Mouse (Mus musculus) limb, embryonic 14.5 days (tissue): ENCODE data around the gene Mpo. TPM values are rescaled to one million over a fixed set of nuclear protein-coding genes. Genes with fewer than 3 reads are reported as not detected.

Experiments used
- ATAC-seq: fragments of 200-750 bp; cut with Nextera tagmentation; 2 replicates; pipeline ENCODE4 v1.8.0; 2017; ENCODE audit warnings: low read depth, moderate number of reproducible peaks, moderate TSS enrichment; ENCODE audit not compliant: low FRiP score
- DNase-seq: peaks from one replicate; pipeline ENCODE4 v3.0.0-alpha.2; 2015; ENCODE audit warnings: low spot score
- H3K27ac ChIP-seq: fragments of 300-500 bp; sonication (generic); replicated peaks from 2 replicates; pipeline ENCODE4 v1.5.1; 2014; ENCODE audit warnings: low read depth, mild to moderate bottlenecking, low read length, moderate library complexity, mixed read lengths
- H3K27me3 ChIP-seq: fragments of 300-500 bp; sonication (generic); 2 replicates; pipeline ENCODE4 v1.6.1; 2014; ENCODE audit warnings: low read length, mixed read lengths; ENCODE audit not compliant: control insufficient read depth, insufficient read depth
- H3K36me3 ChIP-seq: fragments of 300-500 bp; sonication (generic); 2 replicates; pipeline ENCODE4 v1.6.1; 2014; ENCODE audit warnings: mild to moderate bottlenecking, low read length, moderate library complexity, mixed read lengths; ENCODE audit not compliant: control insufficient read depth, insufficient read depth
- H3K4me1 ChIP-seq: fragments of 300-500 bp; sonication (generic); 2 replicates; pipeline ENCODE4 v1.6.1; 2014; ENCODE audit warnings: antibody characterized with exemption, low read length, mixed read lengths; ENCODE audit not compliant: control insufficient read depth, insufficient read depth
- H3K4me2 ChIP-seq: fragments of 300-500 bp; sonication (generic); replicated peaks from 2 replicates; pipeline ENCODE4 v1.6.1; 2014; ENCODE audit warnings: low read depth, mild to moderate bottlenecking, low read length, moderate library complexity; ENCODE audit not compliant: severe bottlenecking
- H3K4me3 ChIP-seq: fragments of 300-500 bp; sonication (generic); replicated peaks from 2 replicates; pipeline ENCODE4 v1.5.1; 2014; ENCODE audit warnings: low read length
- H3K9ac ChIP-seq: fragments of 300-500 bp; sonication (generic); 2 replicates; pipeline ENCODE4 v1.6.1; 2014; ENCODE audit warnings: mild to moderate bottlenecking, low read depth, low read length, moderate library complexity; ENCODE audit not compliant: severe bottlenecking
- H3K9me3 ChIP-seq: fragments of 300-500 bp; sonication (generic); 2 replicates; pipeline ENCODE4 v1.6.1; 2016; ENCODE audit warnings: low read length; ENCODE audit not compliant: control insufficient read depth
- POLR2A ChIP-seq: fragments of 200-500 bp; IDR thresholded peaks from 2 replicates; pipeline ENCODE4 v1.8.0; 2012; ENCODE audit warnings: inconsistent platforms, mild to moderate bottlenecking, moderate library complexity, borderline replicate concordance; ENCODE audit not compliant: insufficient read depth, insufficient read length; ENCODE audit errors: extremely low read depth
- WGBS: fragments of 180-500 bp; shearing (Covaris S2); extraction: QIAGEN DNeasy Blood & Tissue Kit; methylation state at CpG from one replicate; pipeline ENCODE4 v1.1.7; 2014; 5-methylcytosine and 5-hydroxymethylcytosine counted together
- microRNA counts: library from miRNA; unstranded; fragments of <30 nt; microRNA quantifications from one replicate; lab custom pipeline; 2016
- microRNA-seq: library from miRNA; unstranded; fragments of <30 nt; microRNA quantifications from one replicate; pipeline ENCODE4, GENCODE M21; 2016
- polyA plus RNA-seq, 2 experiments: library from polyadenylated mRNA; depleted of rRNA in 1 of 2; stranded (reverse) in 1 of 2; unstranded in 1 of 2; fragments of >200 nt; fragmentation: Nextera tagmentation in 1 of 2; extraction: Ambion mirVana in 1 of 2; gene quantifications; 2 replicates each; pipeline versions ENCODE4 v1.2.1 to v1.2.3; 2012 to 2014

Mpo gene
- polyA plus RNA-seq, 2 experiments = 1.1 to 1.7 TPM

GRCm38 (mm10) chr11:87852690-87853596 is 59.6 kb downstream of the Mpo start, which contains the start of gene Mks1:
Gene Mks1, plus strand, starts transcription at chr11:87853215.
- DNase-seq = peak; percentile 96
- Histone ChIP-seq H3K4me3 (peak within 1 kb of the TSS; percentile 63), H3K4me2 (peak within 1 kb of the TSS; percentile 70), H3K9me3 (no peaks in the 10 kb centered on the region), H3K9ac (peak within 1 kb of the TSS; percentile 62), H3K27ac (peak within 1 kb of the TSS; percentile 38), H3K4me1 (peaks cover 7% of the 10 kb centered on the region), H3K36me3 (peaks cover 15% of the 10 kb centered on the region), H3K27me3 (no peaks in the 10 kb centered on the region)
- peak; percentile 96 for ATAC-seq
- WGBS = 6% methylated on average over 40 of the region's 40 CpGs
- peak; percentile 52; the same call in 1 of the 2 replicates for TF ChIP-seq POLR2A

- no peak for TF ChIP-seq POLR2A
- Histone ChIP-seq H3K9me3 (no peaks in the 10 kb centered on the region), H3K27me3 (no peaks in the 10 kb centered on the region), H3K4me3 (peak overlapping the region; percentile 63), H3K4me2 (peak overlapping the region; percentile 70), H3K9ac (peak overlapping the region; percentile 62), H3K36me3 (peaks cover 21% of the 10 kb centered on the region), H3K27ac (peak overlapping the region; percentile 38), H3K4me1 (peaks cover 7% of the 10 kb centered on the region)
- ATAC-seq (no peak), DNase-seq (no peak)
- WGBS = 39% methylated on average over 8 of the region's 8 CpGs
Observed at GRCm38 (mm10) chr11:87853597-87853954, 60.2 kb downstream of the Mpo start.

MicroRNA genes within 50 kb of the gene (microRNA counts, 519-probe panel; counts per million panel counts)
- 3,588 counts per million, percentile 73 among the panel's probes with 10 or more counts for microRNA mmu-miR-142-3p (lab: Ali Mortazavi, UCI)
- microRNA mmu-miR-142-5p (lab: Ali Mortazavi, UCI) = 3,559 counts per million, percentile 71 among the panel's probes with 10 or more counts

Small RNAs within 50 kb of the gene (microRNA-seq; reads per million reads assigned to microRNA genes)
- gene Mir142 (not detected), gene Mir142b (not detected)

Other genes with a start within 250 kb of the Mpo start
- not detected in 2 replicates for gene Gm11492, start 226.9 kb upstream of the Mpo start, polyA plus RNA-seq (2012; rRNA removed)
- gene Gm11492, start 226.9 kb upstream of the Mpo start, polyA plus RNA-seq (2014; fragmentation: Nextera tagmentation; extraction: Ambion mirVana) = not detected in 2 replicates
- 20.4 and 25.8 TPM in 2 replicates for gene Sept4, start 224.7 kb upstream of the Mpo start, polyA plus RNA-seq (2012; rRNA removed)
- gene Sept4, start 224.7 kb upstream of the Mpo start, polyA plus RNA-seq (2014; fragmentation: Nextera tagmentation; extraction: Ambion mirVana) = 20.5 and 25.7 TPM in 2 replicates
- gene Mtmr4, start 201.4 kb upstream of the Mpo start, polyA plus RNA-seq (2012; rRNA removed) = 33.2 and 37.8 TPM in 2 replicates
- gene Mtmr4, start 201.4 kb upstream of the Mpo start, polyA plus RNA-seq (2014; fragmentation: Nextera tagmentation; extraction: Ambion mirVana) = 29.0 and 29.5 TPM in 2 replicates
- 0.15 and 0.26 TPM in 2 replicates for gene Hsf5, start 176.4 kb upstream of the Mpo start, polyA plus RNA-seq (2012; rRNA removed)
- gene Hsf5, start 176.4 kb upstream of the Mpo start, polyA plus RNA-seq (2014; fragmentation: Nextera tagmentation; extraction: Ambion mirVana) = 0.21 and 0.25 TPM in 2 replicates
- gene Rnf43, start 130.9 kb upstream of the Mpo start, polyA plus RNA-seq (2012; rRNA removed) = 4.7 and 4.9 TPM in 2 replicates
- gene Rnf43, start 130.9 kb upstream of the Mpo start, polyA plus RNA-seq (2014; fragmentation: Nextera tagmentation; extraction: Ambion mirVana) = 6.5 and 9.5 TPM in 2 replicates
- gene Supt4a, start 56.0 kb upstream of the Mpo start, polyA plus RNA-seq (2012; rRNA removed) = 106 and 121 TPM in 2 replicates
- 167 and 181 TPM in 2 replicates for gene Supt4a, start 56.0 kb upstream of the Mpo start, polyA plus RNA-seq (2014; fragmentation: Nextera tagmentation; extraction: Ambion mirVana)
- 6.5 and 7.3 TPM in 2 replicates for gene Tspoap1, start 33.0 kb upstream of the Mpo start, polyA plus RNA-seq (2012; rRNA removed)
- 2.2 and 2.9 TPM in 2 replicates for gene Tspoap1, start 33.0 kb upstream of the Mpo start, polyA plus RNA-seq (2014; fragmentation: Nextera tagmentation; extraction: Ambion mirVana)
- gene Lpo, start 34.7 kb downstream of the Mpo start, polyA plus RNA-seq (2012; rRNA removed) = 0.04 and 0.06 TPM in 2 replicates
- gene Lpo, start 34.7 kb downstream of the Mpo start, polyA plus RNA-seq (2014; fragmentation: Nextera tagmentation; extraction: Ambion mirVana) = 0.07 TPM in 1 of 2 replicates, not detected in the other
- gene Mks1, start 59.6 kb downstream of the Mpo start, polyA plus RNA-seq (2012; rRNA removed) = 31.0 and 37.3 TPM in 2 replicates
- 12.8 and 14.3 TPM in 2 replicates for gene Mks1, start 59.6 kb downstream of the Mpo start, polyA plus RNA-seq (2014; fragmentation: Nextera tagmentation; extraction: Ambion mirVana)
- gene Epx, start 82.0 kb downstream of the Mpo start, polyA plus RNA-seq (2012; rRNA removed) = 0.80 and 1.2 TPM in 2 replicates
- gene Epx, start 82.0 kb downstream of the Mpo start, polyA plus RNA-seq (2014; fragmentation: Nextera tagmentation; extraction: Ambion mirVana) = 0.40 and 1.2 TPM in 2 replicates
- gene Olfr462, start 98.7 kb downstream of the Mpo start, polyA plus RNA-seq (2012; rRNA removed) = not detected in 2 replicates
- gene Olfr462, start 98.7 kb downstream of the Mpo start, polyA plus RNA-seq (2014; fragmentation: Nextera tagmentation; extraction: Ambion mirVana) = not detected in 2 replicates
- not detected in 2 replicates for gene Olfr463, start 103.8 kb downstream of the Mpo start, polyA plus RNA-seq (2012; rRNA removed)
- gene Olfr463, start 103.8 kb downstream of the Mpo start, polyA plus RNA-seq (2014; fragmentation: Nextera tagmentation; extraction: Ambion mirVana) = not detected in 2 replicates
- gene Olfr464, start 127.4 kb downstream of the Mpo start, polyA plus RNA-seq (2012; rRNA removed) = not detected in 2 replicates
- gene Olfr464, start 127.4 kb downstream of the Mpo start, polyA plus RNA-seq (2014; fragmentation: Nextera tagmentation; extraction: Ambion mirVana) = not detected in 2 replicates
- gene Dynll2, start 194.0 kb downstream of the Mpo start, polyA plus RNA-seq (2012; rRNA removed) = 71.7 and 84.3 TPM in 2 replicates
- gene Dynll2, start 194.0 kb downstream of the Mpo start, polyA plus RNA-seq (2014; fragmentation: Nextera tagmentation; extraction: Ambion mirVana) = 12.8 and 13.7 TPM in 2 replicates